Mouse (Mus musculus) small intestine, adult 2 months (tissue): ENCODE measurements around the gene Ptprm.

Experiments
- CTCF ChIP-seq: fragments of 200-500 bp; IDR thresholded peaks from 2 replicates; pipeline ENCODE4 v1.5.1; 2012; ENCODE audit warnings: low read depth, mild to moderate bottlenecking, control low read depth, inconsistent platforms, low read length, moderate library complexity, mixed read lengths; ENCODE audit not compliant: insufficient replicate concordance, insufficient read length; ENCODE audit errors: extremely low read depth
- POLR2A ChIP-seq: fragments of 200-500 bp; IDR thresholded peaks from 2 replicates; pipeline ENCODE4 v1.6.1; 2012; ENCODE audit warnings: low read depth, mild to moderate bottlenecking, control low read depth, inconsistent platforms, low read length, moderate library complexity

DNA sequence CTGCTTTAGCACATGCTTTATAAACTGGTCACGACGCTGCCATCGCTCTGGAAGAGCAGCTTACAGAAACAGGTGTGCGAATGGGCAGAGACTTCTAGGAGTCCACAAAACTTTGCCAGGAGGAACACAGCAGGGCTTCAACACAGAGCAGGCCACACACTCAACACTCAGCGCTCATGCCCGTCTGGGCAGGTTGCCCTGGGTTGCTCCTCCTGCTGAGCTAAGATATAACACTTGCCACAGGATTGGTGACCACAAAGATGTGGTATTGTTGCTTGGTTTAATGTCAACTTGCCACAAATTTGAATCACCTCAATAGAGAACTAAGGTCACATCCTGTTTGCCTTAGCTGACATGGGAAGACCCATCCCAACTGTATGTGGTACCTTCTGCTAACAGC, 88.0 kb downstream of the Ptprm start:
- TF ChIP-seq CTCF (no peak), POLR2A (no peak)
